Mouse (Mus musculus): ENCODE results near the gene Ptchd4. TPM values are rescaled to one million over a fixed set of nuclear protein-coding genes. Genes with fewer than 3 reads are reported as not detected.

The Ptchd4 gene
- not detected in 2 replicates for polyA plus RNA-seq (2015; fragmentation: Nextera tagmentation; extraction: Ambion mirVana)

GRCm38 (mm10) chr17:42315669-42316611 is at the start of gene Ptchd4:
TSS of gene Ptchd4 (plus strand) at chr17:42315947.
- ATAC-seq (ENCODE audit: low read depth) = no peak
- H3K4me3 ChIP-seq (ENCODE audit: low read depth, low read length) = peak within 1 kb of the TSS; percentile 32
- H3K4me1 ChIP-seq (ENCODE audit: control insufficient read depth, low read depth, low read length) = no peaks in the 10 kb centered on the region
- 2% methylated on average over 53 of the region's 56 CpGs for WGBS (ENCODE audit: insufficient replicate concordance)
- H3K27ac ChIP-seq (ENCODE audit: low read length) = no peak within 1 kb of the TSS
- no peaks in the 10 kb centered on the region for H3K36me3 ChIP-seq (ENCODE audit: control insufficient read depth, insufficient read depth)
- peak within 1 kb of the TSS; percentile 37 for H3K4me2 ChIP-seq (ENCODE audit: low read depth, low read length)
- no peak within 1 kb of the TSS for H3K9ac ChIP-seq (ENCODE audit: low read depth, low read length)
- peaks cover 13% of the 10 kb centered on the region for H3K27me3 ChIP-seq (ENCODE audit: control insufficient read depth, insufficient read depth, low read depth, low read length)
- H3K9me3 ChIP-seq (replicated peaks; ENCODE audit: control insufficient read depth, low read length) = no peaks in the 10 kb centered on the region

GRCm38 (mm10) chr17:42276861-42277260 is 38.9 kb upstream of the Ptchd4 start:
- no peaks in the 10 kb centered on the region for H3K36me3 ChIP-seq (ENCODE audit: control insufficient read depth, insufficient read depth)
- H3K4me3 ChIP-seq (ENCODE audit: low read depth, low read length) = no peak overlapping the region
- ATAC-seq (ENCODE audit: low read depth) = no peak
- no peaks in the 10 kb centered on the region for H3K27me3 ChIP-seq (ENCODE audit: control insufficient read depth, insufficient read depth, low read depth, low read length)
- H3K27ac ChIP-seq (ENCODE audit: low read length) = no peak overlapping the region
- no peaks in the 10 kb centered on the region for H3K9me3 ChIP-seq (replicated peaks; ENCODE audit: control insufficient read depth, low read length)
- no peak overlapping the region for H3K4me2 ChIP-seq (ENCODE audit: low read depth, low read length)
- WGBS (ENCODE audit: insufficient replicate concordance) = 66% methylated on average over 2 of the region's 2 CpGs
- no peaks in the 10 kb centered on the region for H3K4me1 ChIP-seq (ENCODE audit: control insufficient read depth, low read depth, low read length)
- no peak overlapping the region for H3K9ac ChIP-seq (ENCODE audit: low read depth, low read length)

- H3K4me3 ChIP-seq (ENCODE audit: low read depth, low read length) = no peak overlapping the region
- no peak for ATAC-seq (ENCODE audit: low read depth)
- no peaks in the 10 kb centered on the region for H3K9me3 ChIP-seq (replicated peaks; ENCODE audit: control insufficient read depth, low read length)
- no peak overlapping the region for H3K4me2 ChIP-seq (ENCODE audit: low read depth, low read length)
- WGBS (ENCODE audit: insufficient replicate concordance) = 20% methylated on average over 1 of the region's 1 CpGs
- no peak overlapping the region for H3K27ac ChIP-seq (ENCODE audit: low read length)
- no peak overlapping the region for H3K9ac ChIP-seq (ENCODE audit: low read depth, low read length)
- no peaks in the 10 kb centered on the region for H3K36me3 ChIP-seq (ENCODE audit: control insufficient read depth, insufficient read depth)
- no peaks in the 10 kb centered on the region for H3K4me1 ChIP-seq (ENCODE audit: control insufficient read depth, low read depth, low read length)
- no peaks in the 10 kb centered on the region for H3K27me3 ChIP-seq (ENCODE audit: control insufficient read depth, insufficient read depth, low read depth, low read length)
Measured at GRCm38 (mm10) chr17:42284391-42284790, 31.4 kb upstream of the Ptchd4 start.

- ATAC-seq (ENCODE audit: low read depth) = no peak
- no peak overlapping the region for H3K9ac ChIP-seq (ENCODE audit: low read depth, low read length)
- 36% methylated on average over 3 of the region's 3 CpGs for WGBS (ENCODE audit: insufficient replicate concordance)
- no peaks in the 10 kb centered on the region for H3K27me3 ChIP-seq (ENCODE audit: control insufficient read depth, insufficient read depth, low read depth, low read length)
- no peak overlapping the region for H3K4me3 ChIP-seq (ENCODE audit: low read depth, low read length)
- no peaks in the 10 kb centered on the region for H3K4me1 ChIP-seq (ENCODE audit: control insufficient read depth, low read depth, low read length)
- H3K9me3 ChIP-seq (replicated peaks; ENCODE audit: control insufficient read depth, low read length) = no peaks in the 10 kb centered on the region
- H3K27ac ChIP-seq (ENCODE audit: low read length) = no peak overlapping the region
- no peaks in the 10 kb centered on the region for H3K36me3 ChIP-seq (ENCODE audit: control insufficient read depth, insufficient read depth)
- no peak overlapping the region for H3K4me2 ChIP-seq (ENCODE audit: low read depth, low read length)
Measured at GRCm38 (mm10) chr17:42286255-42286654, 29.5 kb upstream of the Ptchd4 start.

- Histone ChIP-seq H3K9ac (ENCODE audit: low read depth, low read length) (no peak overlapping the region), H3K4me3 (ENCODE audit: low read depth, low read length) (no peak overlapping the region), H3K4me2 (ENCODE audit: low read depth, low read length) (no peak overlapping the region), H3K36me3 (ENCODE audit: control insufficient read depth, insufficient read depth) (no peaks in the 10 kb centered on the region), H3K4me1 (ENCODE audit: control insufficient read depth, low read depth, low read length) (no peaks in the 10 kb centered on the region), H3K27ac (ENCODE audit: low read length) (no peak overlapping the region), H3K27me3 (ENCODE audit: control insufficient read depth, insufficient read depth, low read depth, low read length) (no peaks in the 10 kb centered on the region), H3K9me3 (replicated peaks; ENCODE audit: control insufficient read depth, low read length) (no peaks in the 10 kb centered on the region)
- ATAC-seq (ENCODE audit: low read depth) = no peak
Measured at GRCm38 (mm10) chr17:42290341-42290740, 25.4 kb upstream of the Ptchd4 start.

GRCm38 (mm10) chr17:42291793-42292192 is 24.0 kb upstream of the Ptchd4 start:
- H3K4me1 ChIP-seq (ENCODE audit: control insufficient read depth, low read depth, low read length) = no peaks in the 10 kb centered on the region
- H3K4me3 ChIP-seq (ENCODE audit: low read depth, low read length) = no peak overlapping the region
- no peaks in the 10 kb centered on the region for H3K27me3 ChIP-seq (ENCODE audit: control insufficient read depth, insufficient read depth, low read depth, low read length)
- ATAC-seq (ENCODE audit: low read depth) = no peak
- no peak overlapping the region for H3K9ac ChIP-seq (ENCODE audit: low read depth, low read length)
- no peak overlapping the region for H3K4me2 ChIP-seq (ENCODE audit: low read depth, low read length)
- no peaks in the 10 kb centered on the region for H3K9me3 ChIP-seq (replicated peaks; ENCODE audit: control insufficient read depth, low read length)
- no peak overlapping the region for H3K27ac ChIP-seq (ENCODE audit: low read length)
- WGBS (ENCODE audit: insufficient replicate concordance) = 41% methylated on average over 5 of the region's 5 CpGs
- H3K36me3 ChIP-seq (ENCODE audit: control insufficient read depth, insufficient read depth) = no peaks in the 10 kb centered on the region

- Histone ChIP-seq H3K9ac (ENCODE audit: low read depth, low read length) (no peak overlapping the region), H3K27me3 (ENCODE audit: control insufficient read depth, insufficient read depth, low read depth, low read length) (no peaks in the 10 kb centered on the region), H3K4me2 (ENCODE audit: low read depth, low read length) (no peak overlapping the region), H3K4me3 (ENCODE audit: low read depth, low read length) (no peak overlapping the region), H3K9me3 (replicated peaks; ENCODE audit: control insufficient read depth, low read length) (no peaks in the 10 kb centered on the region), H3K4me1 (ENCODE audit: control insufficient read depth, low read depth, low read length) (no peaks in the 10 kb centered on the region), H3K27ac (ENCODE audit: low read length) (no peak overlapping the region), H3K36me3 (ENCODE audit: control insufficient read depth, insufficient read depth) (no peaks in the 10 kb centered on the region)
- 53% methylated on average over 4 of the region's 4 CpGs for WGBS (ENCODE audit: insufficient replicate concordance)
- no peak for ATAC-seq (ENCODE audit: low read depth)
Measured at GRCm38 (mm10) chr17:42297986-42298385, 17.8 kb upstream of the Ptchd4 start.

- Histone ChIP-seq H3K27me3 (ENCODE audit: control insufficient read depth, insufficient read depth, low read depth, low read length) (no peaks in the 10 kb centered on the region), H3K4me2 (ENCODE audit: low read depth, low read length) (no peak overlapping the region), H3K27ac (ENCODE audit: low read length) (no peak overlapping the region), H3K36me3 (ENCODE audit: control insufficient read depth, insufficient read depth) (no peaks in the 10 kb centered on the region), H3K4me3 (ENCODE audit: low read depth, low read length) (no peak overlapping the region), H3K9ac (ENCODE audit: low read depth, low read length) (no peak overlapping the region), H3K4me1 (ENCODE audit: control insufficient read depth, low read depth, low read length) (no peaks in the 10 kb centered on the region), H3K9me3 (replicated peaks; ENCODE audit: control insufficient read depth, low read length) (no peaks in the 10 kb centered on the region)
- ATAC-seq (ENCODE audit: low read depth) = no peak
- 35% methylated on average over 3 of the region's 3 CpGs for WGBS (ENCODE audit: insufficient replicate concordance)
Measured at GRCm38 (mm10) chr17:42299681-42300080, 16.1 kb upstream of the Ptchd4 start.

- no peaks in the 10 kb centered on the region for H3K9me3 ChIP-seq (replicated peaks; ENCODE audit: control insufficient read depth, low read length)
- ATAC-seq (ENCODE audit: low read depth) = no peak
- no peaks in the 10 kb centered on the region for H3K4me1 ChIP-seq (ENCODE audit: control insufficient read depth, low read depth, low read length)
- H3K36me3 ChIP-seq (ENCODE audit: control insufficient read depth, insufficient read depth) = no peaks in the 10 kb centered on the region
- no peak overlapping the region for H3K27ac ChIP-seq (ENCODE audit: low read length)
- 32% methylated on average over 4 of the region's 4 CpGs for WGBS (ENCODE audit: insufficient replicate concordance)
- H3K4me3 ChIP-seq (ENCODE audit: low read depth, low read length) = no peak overlapping the region
- H3K4me2 ChIP-seq (ENCODE audit: low read depth, low read length) = no peak overlapping the region
- H3K27me3 ChIP-seq (ENCODE audit: control insufficient read depth, insufficient read depth, low read depth, low read length) = no peaks in the 10 kb centered on the region
- no peak overlapping the region for H3K9ac ChIP-seq (ENCODE audit: low read depth, low read length)
Measured at GRCm38 (mm10) chr17:42303062-42303577, 12.6 kb upstream of the Ptchd4 start.
